Mouse (Mus musculus) CH12F3 (cell line): ENCODE measurements around the gene Krt72.

Experiments used
- in situ Hi-C: fragments of 300-500 bp; cut with MboI; formaldehyde crosslinking; loops from 2 replicates; pipeline ENCODE4 v1.14.3; 2020; ENCODE audit warnings: low sequenced_read_pairs

The Krt72 gene

DNA sequence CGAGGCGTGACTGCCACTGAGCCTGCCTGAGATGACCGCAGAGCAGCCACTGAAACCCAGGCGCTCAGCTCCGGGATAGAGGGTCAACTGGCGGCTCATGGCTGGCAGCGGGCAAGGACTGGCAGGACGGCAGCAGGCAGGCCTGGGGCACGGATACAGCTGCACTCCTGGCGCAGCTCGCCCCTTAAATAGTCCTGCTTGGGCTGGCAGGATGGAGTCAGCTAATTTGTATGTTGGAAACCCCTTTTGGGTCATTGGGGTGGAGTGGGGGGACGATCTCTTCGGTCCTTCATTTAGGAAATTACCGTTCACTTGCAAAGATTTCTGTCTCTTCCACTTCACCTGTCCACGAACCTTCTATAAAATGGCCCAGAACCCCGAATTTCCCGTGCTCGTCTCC lies at the start of gene Krt72:
Gene Krt72, minus strand, starts transcription at position 101 of the 400 bp plus-strand sequence.
- in situ Hi-C loops, result no loop called here

DNA sequence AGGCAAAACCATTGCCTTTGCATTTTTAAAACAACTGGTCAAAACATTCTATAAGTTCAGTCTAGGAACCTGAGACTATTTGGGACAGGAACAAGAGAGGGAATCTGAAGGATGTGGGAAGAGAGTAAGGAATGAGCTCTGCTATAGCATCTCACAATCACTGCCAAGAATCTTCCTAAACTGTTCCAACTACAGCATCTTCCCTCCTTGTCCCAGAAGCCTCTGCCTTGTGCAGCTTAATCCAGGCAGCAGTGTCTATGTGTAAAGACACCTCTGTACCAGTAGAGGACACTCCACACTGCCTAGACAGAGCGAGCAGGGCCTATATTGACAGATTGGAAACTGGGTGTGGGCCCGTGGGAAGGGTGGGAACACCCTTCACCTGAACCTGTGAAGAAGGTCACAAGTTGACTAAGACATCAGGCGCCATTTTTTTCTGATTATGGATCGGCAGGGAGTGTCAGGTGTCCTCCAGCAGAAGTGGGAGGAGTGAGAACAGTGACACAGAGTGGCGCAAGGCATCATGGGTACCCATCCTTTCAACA lies 48.6 kb upstream of the Krt72 start:
- in situ Hi-C loops, result no loop called here

DNA sequence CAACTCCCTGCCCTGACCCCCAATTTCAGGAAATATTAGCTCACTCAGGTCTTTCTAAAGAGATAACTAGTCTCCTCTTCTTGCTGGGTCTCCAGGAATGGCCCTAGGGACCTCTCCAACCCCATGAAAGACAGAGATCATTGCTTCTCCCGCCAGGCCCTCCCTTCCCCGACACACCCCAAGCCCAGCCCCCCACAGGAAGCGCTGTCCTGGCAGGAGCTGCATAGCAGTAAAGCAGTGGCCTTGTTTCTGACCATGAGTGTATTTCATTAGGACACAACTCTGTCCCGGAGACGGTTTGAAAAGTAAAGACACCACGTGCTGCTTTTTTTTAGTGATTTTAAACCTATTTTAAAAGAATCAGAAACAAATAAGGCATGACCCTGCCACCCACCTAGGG lies 46.9 kb upstream of the Krt72 start:
- in situ Hi-C loops, result no loop called here

DNA sequence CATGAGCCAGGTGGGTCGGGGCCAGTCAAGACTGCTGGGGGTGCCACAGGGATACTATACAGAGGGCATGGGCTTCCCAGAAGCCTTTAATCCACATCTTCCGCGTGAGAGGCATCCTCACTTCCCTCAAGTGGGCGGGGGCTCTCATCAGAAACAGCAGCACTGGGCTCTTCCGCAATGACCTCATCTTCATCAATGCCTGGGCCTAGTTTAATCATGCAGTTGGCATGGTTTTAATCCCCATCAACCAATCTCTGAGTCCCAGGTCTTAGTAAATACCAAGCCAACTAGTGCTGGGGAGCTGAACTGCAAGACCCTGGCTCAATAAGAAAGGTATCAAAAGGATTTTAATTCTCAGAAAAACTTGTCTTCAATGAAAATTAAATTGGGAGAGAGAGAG lies 43.2 kb upstream of the Krt72 start:
- in situ Hi-C loops, result no loop called here

DNA sequence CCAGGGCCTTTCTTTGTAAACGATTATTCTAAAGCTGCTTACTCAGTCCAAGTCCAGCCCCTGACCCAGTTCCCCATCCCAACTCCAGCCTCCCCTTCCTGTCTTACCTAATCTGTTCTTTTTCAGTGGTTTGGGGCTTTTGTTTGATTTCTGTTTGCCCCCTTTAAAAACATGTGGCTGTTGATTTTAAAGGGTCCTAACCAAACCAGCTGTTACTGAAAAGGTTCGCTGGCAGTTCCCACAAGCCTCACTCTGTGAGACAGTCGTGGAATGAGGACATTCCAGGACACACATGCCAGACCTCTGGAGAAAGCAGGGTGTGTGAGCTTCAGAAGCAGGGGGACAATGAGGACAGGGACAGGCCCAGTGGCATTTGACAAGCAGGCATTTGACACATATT lies 35.5 kb upstream of the Krt72 start:
- in situ Hi-C loops, result no loop called here

DNA sequence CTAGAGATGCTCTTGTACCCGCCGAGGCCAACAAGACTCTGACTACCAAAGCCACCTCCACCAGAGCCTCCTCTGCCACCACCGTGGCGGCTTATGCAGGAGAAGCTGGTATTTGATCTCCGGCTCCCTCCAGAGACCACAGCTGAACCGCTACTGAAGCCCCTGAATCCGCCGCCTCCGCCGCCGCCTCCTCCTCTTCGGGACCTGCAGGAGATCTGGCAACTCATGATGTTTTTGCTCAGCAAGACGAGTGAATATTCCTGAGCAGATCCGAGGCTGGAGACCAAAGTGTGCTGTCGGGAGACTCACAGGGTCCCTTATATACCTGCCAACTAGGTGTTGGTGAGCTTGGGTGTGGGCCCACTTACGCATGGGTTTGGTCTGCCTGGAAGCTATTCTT lies 31.6 kb upstream of the Krt72 start, which contains the start of gene Krt2:
Gene Krt2, minus strand, starts transcription at position 295 of the 400 bp plus-strand sequence.
- in situ Hi-C loops, result no loop called here

DNA sequence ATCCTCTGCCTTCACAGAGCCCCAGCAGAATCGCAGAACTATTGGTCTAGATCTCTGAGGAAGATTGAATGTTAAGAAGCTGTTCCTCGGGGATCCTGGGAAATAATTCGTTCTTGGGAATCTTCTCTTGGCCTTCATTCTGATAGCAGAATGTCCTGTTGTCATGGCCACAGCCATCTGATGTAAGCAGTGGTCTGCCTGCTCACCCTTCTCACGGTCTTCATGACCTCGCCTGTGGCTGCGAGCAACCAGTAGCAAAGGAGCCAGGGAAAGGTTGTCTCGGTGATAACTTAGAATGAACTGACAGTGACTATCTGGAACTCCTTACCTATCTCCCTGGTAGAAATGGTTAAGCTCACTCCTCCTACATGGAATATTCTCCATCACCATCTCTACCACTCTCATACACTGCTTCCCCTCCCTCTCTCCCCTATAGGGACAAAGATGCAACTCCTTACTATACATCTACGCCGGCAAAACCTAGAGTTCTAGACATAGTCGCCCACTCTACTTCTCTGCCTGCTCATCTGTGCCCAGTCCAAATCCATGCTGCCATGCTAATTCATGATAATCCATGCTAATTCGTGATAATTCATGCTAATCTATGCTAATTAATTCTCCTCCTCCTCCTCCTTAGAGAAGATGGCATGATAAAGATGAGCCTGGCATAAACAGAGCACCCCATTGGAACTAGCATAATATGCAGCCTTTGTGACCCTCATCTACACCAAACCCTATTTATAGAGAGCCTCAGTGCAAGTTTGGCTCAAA lies 17.0 kb upstream of the Krt72 start:
- in situ Hi-C loops, result no loop called here

DNA sequence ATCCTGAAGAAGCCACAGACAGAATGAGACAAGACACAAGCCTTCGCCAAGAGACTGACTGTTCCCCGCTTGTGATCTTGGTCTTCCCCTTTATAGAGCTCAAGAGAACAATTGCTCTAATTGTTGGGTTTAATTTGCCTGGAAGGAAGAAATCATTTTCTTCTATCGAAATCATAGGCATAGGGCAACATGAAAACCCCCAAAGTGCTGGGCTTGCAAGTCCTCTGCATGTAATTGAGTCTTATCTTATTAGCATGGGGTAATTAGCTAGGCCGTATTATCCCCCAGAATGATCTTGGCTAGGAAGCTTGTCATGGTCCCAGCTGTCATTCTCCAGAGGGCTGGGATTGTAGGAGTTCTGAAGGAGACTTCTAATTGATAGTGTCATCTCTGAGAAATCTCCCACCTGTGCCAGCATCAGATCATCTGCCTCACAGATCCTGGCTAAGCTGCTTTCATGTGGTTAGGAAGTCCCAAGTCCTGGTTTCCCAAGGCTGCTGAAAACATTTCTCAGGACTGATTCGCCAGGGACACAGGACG lies 16.1 kb upstream of the Krt72 start, which contains the start of gene Krt73:
Gene Krt73, minus strand, starts transcription at position 51 of the 540 bp plus-strand sequence.
- in situ Hi-C loops, result no loop called here

DNA sequence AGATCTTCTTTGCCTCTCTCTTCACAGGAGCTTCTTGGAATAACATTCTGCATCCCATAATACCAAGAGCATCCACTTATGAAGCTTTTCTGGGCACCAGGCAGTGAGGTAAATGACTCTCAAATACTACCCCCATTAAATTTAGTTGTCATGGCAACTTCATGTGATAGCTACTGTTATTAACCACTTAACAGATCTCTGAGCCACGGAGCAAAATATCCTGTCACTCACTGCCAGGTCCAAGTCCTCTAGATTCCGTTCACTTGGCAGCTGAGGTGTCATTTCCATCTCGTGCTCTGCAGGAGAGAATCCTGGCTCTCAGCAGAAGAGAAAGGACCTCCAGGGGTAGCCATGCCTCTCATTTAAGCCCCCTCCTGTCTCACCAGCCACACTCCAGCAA lies 4.6 kb upstream of the Krt72 start:
- in situ Hi-C loops, result no loop called here

DNA sequence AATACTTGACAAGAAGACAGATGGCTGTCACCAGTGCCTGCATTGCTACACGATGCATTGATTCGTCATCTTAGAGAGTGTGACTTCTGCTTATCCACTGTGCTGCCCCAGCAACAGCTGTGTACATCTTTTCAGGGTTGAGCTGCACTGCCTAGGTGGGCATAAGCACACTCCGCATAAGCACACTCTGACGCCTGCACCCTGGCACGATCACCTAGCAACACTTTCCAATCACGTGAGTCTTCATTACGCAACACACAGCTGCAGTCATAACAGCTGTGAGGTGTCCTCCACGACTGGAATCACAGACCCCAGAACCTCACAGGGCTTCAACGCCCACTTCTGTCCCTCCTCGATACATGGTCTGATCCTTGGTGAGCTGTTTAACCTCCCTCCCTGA lies 12.8 kb downstream of the Krt72 start:
- in situ Hi-C loops, result loop anchor here (5.0 to 25.0 kb wide), 3 partner anchors 209 to 436 kb away; no protein-coding TSS in a partner anchor

DNA sequence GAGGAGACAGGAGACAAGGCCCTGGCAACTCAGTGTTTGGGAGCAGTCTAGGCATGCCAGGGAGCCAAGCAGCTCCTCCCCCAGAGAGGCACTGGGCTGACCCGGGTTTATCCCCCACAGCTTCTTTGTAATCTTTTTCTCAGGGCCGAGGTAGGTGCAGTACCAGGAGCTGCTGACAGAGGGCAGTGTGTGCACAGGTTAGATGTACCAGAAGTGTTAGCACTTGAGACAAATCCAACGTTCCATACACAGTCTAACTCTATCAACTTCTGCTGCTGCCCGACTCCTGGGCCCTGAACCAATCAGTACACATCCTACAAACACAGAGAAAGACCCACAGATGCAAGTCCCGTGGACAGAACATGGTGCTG lies 13.6 kb downstream of the Krt72 start:
- in situ Hi-C loops, result loop anchor here (5.0 to 25.0 kb wide), 3 partner anchors 210 to 435 kb away; no protein-coding TSS in a partner anchor

DNA sequence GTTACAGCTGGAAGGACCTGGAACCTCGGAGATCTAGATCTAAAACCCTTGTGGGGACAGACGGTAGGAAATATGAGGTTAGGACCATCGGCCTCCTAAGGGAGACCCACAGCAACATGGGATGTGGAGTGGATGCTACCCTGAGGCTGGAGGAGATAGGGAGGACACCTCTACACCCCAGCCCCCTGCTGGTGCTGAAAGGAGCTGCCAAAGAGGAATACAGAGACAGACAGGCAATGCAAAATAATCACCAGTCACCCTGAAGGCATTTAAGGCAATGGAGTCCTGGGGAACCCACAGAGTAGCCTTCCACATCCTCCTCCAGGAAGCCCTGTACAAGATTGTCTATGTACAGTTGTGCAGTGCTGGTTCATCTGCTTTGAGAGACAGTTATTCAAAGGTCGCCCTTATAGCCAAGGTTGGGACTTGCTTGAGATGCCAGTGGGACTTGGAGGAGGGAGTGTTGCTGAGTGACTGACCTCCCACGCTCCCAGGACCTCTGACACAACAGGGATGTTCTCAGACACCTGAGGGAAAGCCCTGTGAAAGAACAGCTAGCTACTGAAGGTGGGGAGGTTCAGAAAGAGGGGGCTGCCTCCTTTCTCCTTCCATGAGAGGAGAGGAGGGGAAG lies 14.1 kb downstream of the Krt72 start:
- in situ Hi-C loops, result loop anchor here (5.0 to 25.0 kb wide), 3 partner anchors 210 to 435 kb away; no protein-coding TSS in a partner anchor

DNA sequence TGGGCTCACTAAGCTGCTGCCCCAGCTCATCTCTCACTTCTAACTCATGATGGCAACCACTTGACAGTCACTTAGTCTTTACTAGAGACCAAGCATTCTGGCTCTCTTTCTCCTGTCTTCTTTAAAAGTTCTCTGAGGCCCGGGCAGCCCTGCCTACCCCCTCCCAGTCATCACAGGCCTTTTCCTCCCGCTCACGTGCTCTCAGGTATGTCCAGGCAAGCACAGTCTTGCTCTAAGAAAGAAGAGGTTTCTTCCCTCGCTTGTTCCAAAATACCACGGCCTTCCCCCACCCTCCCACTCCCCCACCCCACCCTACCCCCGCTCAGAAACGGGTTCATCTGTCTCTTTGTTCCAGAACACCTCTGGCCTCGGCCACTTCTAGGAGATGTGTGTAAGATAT lies 16.0 kb downstream of the Krt72 start:
- in situ Hi-C loops, result loop anchor here (5.0 to 25.0 kb wide), 3 partner anchors 212 to 433 kb away; no protein-coding TSS in a partner anchor

DNA sequence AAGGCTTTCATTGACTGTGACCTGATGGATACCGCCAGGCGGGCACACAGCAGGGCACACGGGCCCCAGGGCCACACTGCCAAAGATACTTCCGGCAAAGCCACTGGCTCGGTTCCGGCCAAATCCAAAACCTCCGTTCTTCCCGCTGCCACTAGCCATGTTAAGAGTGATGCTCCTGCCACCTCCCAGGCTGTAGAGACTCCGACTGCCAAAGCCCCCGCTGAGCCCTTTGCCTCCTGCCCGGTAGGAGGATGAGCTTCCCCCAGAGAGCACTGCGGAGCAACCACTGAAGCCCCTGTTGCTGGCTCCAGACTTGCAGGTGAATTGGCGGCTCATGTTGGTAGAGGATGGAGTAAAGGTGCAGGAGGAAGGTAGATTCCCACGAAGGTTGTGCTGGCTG lies 43.5 kb downstream of the Krt72 start, which contains the start of gene Krt71:
Gene Krt71, minus strand, starts transcription at position 399 of the 400 bp plus-strand sequence.
- in situ Hi-C loops, result no loop called here

DNA sequence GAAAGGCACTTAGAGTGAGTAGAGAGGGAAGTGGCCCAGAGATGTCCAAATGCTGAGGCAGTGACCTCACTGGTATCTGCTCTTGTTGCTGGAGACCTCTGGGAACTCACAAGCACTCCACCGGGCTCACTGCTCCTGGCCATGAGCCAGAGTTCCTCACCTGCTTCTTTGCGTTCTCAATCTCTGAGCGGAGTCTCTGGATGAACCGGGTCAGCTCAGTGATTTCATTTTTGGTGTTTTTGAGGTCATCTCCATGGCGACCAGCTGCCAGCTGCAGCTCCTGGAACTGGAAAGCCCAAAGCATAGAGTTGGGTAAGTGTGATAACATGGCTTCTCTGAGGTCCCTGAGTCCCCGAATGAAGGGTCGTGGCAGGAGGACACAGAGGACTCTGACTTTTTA lies 48.5 kb downstream of the Krt72 start:
- in situ Hi-C loops, result no loop called here

DNA sequence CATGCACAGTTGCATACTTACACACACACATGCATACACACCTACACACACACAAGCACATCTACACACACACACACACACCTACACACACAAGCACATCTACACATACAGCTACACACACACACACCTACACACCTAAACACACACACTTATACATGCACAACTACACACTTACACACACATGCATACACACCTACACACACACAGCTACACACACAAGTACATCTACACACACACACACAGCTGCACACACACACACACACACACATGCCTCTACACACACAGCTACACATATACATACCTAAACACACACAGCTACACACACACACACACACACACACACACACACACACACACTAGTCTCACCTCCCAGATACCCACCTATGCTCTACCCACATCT lies 55.6 kb downstream of the Krt72 start:
- in situ Hi-C loops, result no loop called here
